Mouse (Mus musculus): Measurements from ENCODE around the gene Arhgap18. TPM values are rescaled to one million over a fixed set of nuclear protein-coding genes. Genes with fewer than 3 reads are reported as not detected.
A peak's percentile ranks its signal among the peaks of the same experiment; 100 is the strongest.

The Arhgap18 gene
- total RNA-seq (2021): 10 to 100 TPM; 51.4 to 64.6 TPM
- long read RNA-seq, experiment 1, transcript Arhgap18-201 (15 exons, 3,651 nt): major isoform, 8 of 17 reads
- long read RNA-seq, experiment 1, partial matches to known transcripts: 4 of 17 reads
- long read RNA-seq, experiment 1, other reads (novel, unspliced or antisense): 5 of 17 reads
- long read RNA-seq, experiment 2, transcript Arhgap18-201 (15 exons, 3,651 nt): major isoform, 33 of 53 reads
- long read RNA-seq, experiment 2, partial matches to known transcripts: 15 of 53 reads
- long read RNA-seq, experiment 2, other reads (novel, unspliced or antisense): 3 of 53 reads

DNA sequence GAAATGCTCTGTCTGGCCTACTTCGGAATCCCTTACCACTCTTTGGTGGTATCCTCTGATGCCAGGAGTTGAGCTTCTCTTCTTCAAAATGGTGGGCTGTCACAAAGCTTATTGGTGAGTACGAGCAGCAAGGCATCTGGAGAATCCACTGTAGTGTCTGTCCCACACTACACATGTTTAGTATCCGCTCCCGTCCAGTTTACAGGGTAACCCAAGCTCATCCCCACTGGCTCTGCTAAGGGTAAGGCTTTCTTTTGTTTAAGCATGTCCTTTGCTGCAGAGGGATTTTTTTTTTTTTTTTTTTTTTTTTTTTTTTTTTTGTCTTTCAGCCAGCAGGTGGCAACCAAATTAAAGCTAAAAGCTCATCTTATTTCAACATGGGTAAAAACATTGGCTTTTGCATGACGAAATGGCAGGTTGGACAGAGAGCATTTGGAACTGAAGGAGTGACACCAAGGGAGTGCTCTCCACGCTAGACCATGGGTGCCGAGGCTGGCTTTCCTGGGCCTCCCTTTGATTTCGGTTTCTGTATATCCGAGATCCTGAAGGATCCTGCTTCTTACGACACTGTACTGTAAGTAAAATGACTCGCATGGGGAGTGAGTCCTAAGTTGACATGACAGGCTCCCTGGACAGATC is at the start of gene Arhgap18:
Arhgap18 (plus strand) TSS at position 493 of the 639 bp plus-strand sequence.
- DNase-seq (ENCODE audit: low spot score in 2 of 2): no peak

DNA sequence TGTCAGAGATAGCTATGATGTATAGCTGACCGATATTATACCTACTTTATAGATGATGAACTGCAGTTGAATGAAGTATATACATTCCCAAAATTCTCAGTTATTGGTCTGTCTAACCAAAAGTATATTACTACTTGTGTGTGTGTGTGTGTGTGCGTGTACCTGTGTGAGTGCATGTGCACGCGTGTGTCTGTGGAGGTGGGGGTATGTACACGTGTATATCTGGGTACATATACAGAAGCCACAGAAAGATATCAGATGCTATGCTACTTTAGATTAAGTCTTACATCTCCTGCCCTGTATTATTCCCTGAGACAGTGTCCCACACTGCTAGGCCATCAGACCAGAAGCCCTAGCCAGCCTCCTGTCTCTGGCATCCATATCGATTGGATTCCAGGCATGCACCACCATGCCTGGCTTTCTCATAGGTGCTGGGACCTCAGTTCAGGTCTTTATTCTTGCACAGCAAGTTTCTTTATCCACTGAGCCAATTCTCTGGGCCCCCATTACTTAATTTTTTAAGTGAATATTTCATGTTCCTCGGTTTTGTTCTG is 42.7 kb upstream of the Arhgap18 start:
- no peak for DNase-seq (ENCODE audit: low spot score in 2 of 2)

- DNase-seq (ENCODE audit: low spot score in 2 of 2): no peak
These were observed 42.2 kb upstream of the Arhgap18 start for GRCm38 (mm10) chr10:26711068-26711467.

- DNase-seq (ENCODE audit: low spot score in 2 of 2): no peak
These were observed 39.2 kb upstream of the Arhgap18 start for GRCm38 (mm10) chr10:26713986-26714385.

DNA sequence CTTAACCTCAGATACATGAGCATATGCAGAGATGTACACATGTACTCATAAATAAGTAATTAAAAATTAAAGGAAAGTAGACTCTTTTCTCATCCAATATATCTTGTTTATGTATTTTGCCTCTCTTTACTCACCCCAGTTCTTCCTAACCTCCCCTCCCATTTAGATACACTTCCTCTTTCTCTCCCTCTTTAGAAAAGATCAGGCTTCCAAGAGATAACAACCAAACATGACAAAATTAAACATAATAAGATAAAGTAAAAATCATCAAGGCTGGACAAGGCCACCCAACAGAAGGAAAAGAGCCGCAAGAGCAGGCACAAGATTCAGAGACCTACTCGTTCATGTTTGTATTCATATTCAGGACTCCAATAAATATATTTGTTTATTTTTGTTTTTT is 28.5 kb upstream of the Arhgap18 start:
- DNase-seq (ENCODE audit: low spot score in 2 of 2): no peak

DNA sequence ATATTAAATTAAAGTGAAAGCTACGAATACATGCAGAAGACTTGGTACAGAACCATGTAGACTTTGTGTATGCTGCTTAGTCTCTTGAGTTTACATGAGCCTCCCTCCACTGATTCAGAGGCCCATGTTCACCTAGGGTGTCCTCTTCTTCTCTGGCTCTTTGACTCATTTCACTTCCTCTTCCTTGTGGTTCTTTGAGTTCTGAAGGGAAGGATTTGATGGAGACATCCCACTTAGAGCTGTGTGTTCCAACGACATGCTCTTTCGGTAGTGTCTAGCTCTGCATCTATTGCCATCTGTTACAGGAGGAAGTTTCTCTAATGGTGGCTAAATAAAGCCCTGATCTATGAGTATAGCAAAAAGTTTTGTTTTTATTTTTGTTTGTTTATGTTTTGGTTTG is 28.0 kb upstream of the Arhgap18 start:
- no peak for DNase-seq (ENCODE audit: low spot score in 2 of 2)

- no peak for DNase-seq (ENCODE audit: low spot score in 2 of 2)
These were observed 2.4 kb upstream of the Arhgap18 start for GRCm38 (mm10) chr10:26750827-26751226.

DNA sequence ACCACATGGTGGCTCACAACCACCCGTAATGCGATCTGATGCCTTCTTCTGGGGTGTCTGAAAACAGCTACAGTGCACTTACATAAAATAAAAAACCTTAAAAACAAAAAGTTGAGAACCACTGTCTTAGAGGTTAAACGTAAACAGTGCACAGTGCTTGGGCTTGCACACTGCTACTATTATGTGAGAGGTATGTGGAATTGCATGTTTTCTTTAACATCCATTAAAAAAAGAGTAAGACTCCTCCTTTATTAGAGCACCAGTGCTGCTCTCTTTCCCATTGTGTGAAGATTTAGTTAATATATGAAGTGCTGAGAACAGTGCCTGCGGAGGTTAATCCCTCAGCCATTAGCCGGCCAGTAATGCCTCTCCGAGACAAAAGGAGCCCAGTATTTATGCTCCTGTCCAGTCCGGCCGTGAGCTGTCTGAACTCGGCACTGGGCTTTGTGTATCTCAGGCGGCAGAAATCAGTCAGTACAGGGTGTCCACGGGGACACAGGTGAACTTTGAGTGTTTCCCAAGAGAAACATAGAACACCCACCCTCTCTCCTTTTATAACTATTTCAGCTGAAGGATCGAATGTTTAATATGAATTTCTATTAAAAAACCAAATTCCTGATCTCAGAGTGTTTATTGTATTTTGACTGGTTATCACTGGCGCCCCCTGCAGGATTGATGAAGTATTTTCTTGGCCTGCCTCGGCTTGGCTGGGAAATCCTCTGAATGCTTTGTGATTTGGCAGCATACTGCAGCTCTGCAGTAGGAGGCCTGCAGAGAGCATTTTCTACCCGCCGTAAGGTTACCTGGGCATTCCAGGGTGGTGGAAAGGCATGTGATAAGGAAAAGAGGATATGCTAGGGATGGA is 925 bp upstream of the Arhgap18 start:
- peak in 1 of 2 experiments; percentile 30 for DNase-seq (ENCODE audit: low spot score in 2 of 2)

DNA sequence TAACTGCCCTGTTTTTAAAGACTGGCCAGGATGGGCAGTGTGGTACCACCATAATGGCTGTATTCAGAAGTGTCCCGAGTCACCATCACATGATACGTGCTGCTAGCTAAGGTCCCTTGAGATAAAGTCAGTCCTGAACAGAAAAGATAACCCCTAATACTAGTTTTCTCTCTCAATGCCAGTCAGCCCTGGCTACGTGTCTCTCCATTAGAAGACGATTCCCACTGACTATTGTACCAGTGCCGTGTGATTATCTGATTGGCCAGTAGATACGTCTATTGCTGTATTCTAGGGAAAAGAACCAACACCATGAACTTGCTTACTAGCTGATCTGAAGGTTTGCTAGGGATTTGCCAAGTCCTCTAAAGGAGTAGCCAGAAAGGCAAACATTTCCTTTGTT is 785 bp downstream of the Arhgap18 start:
- no peak for DNase-seq (ENCODE audit: low spot score in 2 of 2)

GRCm38 (mm10) chr10:26757231-26757630 is 4.0 kb downstream of the Arhgap18 start:
- no peak for DNase-seq (ENCODE audit: low spot score in 2 of 2)

- no peak for DNase-seq (ENCODE audit: low spot score in 2 of 2)
These were observed 6.2 kb downstream of the Arhgap18 start for GRCm38 (mm10) chr10:26759469-26759868.

GRCm38 (mm10) chr10:26761103-26761502 is 7.9 kb downstream of the Arhgap18 start:
- no peak for DNase-seq (ENCODE audit: low spot score in 2 of 2)

DNA sequence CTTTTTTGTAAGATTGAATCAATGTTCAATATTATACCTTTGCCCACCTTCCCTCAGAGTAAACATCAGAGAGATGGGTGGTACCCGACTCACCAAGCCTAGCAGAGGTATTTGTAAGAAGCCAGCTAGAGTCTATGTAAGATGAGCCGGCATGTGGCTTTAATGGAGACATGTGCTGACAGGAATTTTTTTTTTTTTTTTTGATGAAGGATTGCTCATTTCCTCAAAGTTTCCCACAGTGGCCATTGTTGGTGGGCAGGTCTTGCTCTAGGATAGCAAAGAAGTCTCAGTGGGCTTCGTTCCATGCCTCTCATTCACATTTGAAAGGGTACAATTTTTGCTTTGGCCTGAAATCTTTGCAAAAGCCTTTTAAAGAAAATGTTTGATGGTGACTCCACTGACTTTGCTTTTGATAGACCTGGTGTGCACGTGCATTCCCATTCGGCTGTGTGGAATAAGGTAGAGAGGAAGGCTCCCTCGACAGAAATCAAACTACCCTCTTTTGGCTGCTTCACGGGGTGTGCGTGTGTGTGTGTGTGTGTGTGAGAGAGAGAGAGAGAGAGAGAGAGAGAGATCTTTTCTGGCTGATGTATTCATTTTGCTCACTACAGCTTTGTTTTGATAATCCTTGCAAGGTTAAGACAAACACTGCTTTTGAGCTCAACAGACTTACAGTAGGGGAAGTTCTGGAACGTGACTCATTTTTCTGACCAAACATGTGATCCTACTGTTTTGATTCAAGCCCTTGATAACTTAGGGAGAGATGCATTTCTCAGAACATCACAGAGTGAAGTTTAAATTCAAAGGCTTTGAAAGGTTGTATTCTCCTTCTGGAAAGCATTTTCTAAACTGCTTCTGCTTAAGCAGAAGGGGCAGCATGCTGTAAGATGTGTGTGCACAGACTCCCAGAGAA is 9.0 kb downstream of the Arhgap18 start:
- no peak for DNase-seq (ENCODE audit: low spot score in 2 of 2)

GRCm38 (mm10) chr10:26767196-26767595 is 14.0 kb downstream of the Arhgap18 start:
- no peak for DNase-seq (ENCODE audit: low spot score in 2 of 2)

DNA sequence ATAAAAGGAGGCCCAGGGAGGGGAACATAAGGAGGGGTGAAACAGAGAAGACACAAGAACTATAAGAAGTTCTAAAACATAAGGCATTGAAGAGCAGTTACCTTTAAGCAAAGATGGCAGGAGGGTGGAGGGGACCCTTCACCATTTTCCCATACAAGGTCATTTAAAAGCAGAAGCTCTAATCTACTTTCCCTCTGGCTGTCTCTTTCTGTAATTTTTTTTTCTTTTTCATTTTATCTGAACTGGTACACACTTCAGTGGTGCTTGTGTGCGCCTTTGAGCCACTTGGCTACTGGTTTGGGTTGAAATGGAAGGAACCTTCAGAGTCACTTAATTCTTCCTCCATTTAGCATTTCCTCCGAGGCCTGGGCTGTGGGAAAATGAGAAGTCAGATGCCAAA is 15.7 kb downstream of the Arhgap18 start:
- DNase-seq (ENCODE audit: low spot score in 2 of 2): no peak

DNA sequence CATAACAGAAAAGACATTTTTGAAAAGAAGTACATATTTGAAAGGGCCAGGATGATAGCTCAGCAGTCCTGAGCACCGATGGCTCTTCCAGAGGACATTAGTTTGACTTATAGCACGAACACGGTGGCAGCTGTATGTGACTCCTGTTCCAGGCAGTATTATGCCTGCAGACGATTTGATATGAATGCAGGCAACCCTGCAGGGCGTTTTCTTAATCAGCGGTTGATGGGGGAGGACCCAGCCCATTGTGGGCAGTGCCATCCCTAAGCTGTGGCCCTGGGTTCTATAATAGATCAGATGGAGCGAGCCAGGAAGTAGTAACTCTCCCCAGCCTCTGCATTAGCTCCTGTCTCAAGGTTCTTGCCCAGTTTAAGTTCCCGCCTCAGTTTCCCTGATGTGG is 16.8 kb downstream of the Arhgap18 start:
- no peak for DNase-seq (ENCODE audit: low spot score in 2 of 2)

DNA sequence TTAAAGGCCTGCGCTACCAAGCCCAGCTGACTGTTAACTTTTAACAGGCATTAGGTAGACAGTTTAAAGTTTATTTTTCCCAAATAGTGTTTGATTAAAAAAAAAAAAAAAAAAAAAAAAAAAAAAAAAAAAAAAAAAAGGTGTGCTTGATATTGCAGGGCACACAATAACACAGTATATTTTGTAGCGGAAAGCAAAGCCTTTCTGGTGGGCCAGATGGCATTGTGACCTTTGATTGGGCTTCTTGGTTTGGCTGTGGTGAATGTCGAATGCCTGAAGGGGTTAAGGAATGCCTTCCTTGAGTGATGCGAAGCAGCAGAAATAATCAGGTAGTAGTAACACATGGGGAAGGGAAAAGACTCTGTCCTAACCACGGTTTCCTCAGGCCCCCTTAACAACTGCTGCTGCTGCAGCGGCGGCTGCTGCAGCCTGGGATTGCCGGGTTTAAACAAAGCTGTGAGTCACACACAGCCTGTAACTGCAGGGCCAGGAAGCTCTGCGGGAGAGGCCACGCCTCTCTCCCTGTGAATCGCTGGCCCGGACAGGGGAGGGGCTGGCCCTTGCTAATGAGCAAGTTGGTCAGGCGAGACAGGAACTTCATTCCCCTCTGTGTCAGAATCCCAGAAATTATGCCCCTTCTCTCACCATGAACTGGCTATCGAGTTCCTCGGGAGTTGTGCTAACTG is 18.9 kb downstream of the Arhgap18 start:
- DNase-seq (ENCODE audit: low spot score in 2 of 2): peak; percentile 58 to 74

- DNase-seq (ENCODE audit: low spot score in 2 of 2): peak; percentile 12 to 58
These were observed 19.7 kb downstream of the Arhgap18 start for GRCm38 (mm10) chr10:26772624-26773540.

DNA sequence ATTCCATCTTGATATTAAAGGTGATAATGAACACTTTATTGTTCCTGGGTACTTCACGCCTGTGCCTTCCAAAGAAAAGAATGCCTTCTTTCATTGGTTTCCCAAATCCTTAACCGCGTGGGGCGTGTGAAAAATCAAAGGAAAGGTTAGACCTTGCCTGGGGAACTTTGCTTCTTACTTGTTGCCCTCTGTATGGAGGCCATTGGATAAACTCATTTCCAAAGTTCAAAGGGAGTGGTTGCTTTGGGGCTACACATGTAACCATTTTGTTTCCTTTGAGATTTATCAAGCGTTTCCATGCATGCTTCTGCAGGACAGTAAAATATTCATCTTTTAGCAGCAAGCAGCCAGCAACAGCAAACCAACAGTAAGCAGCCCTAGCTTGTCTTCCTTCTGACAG is 20.3 kb downstream of the Arhgap18 start:
- DNase-seq (ENCODE audit: low spot score in 2 of 2): no peak

Data from adrenal gland, postnatal 4 days (tissue).